Mouse (Mus musculus) olfactory bulb, adult 2 months (tissue): ENCODE data around the gene Tmppe.
"Not testable (repeated sequence)": the region's sequence is repeated elsewhere in the genome, so short reads cannot be mapped to it uniquely, and the experiment has no call there.

ENCODE experiments used
- CTCF ChIP-seq: fragments of 200-500 bp; IDR thresholded peaks from 2 replicates; pipeline ENCODE4 v1.5.1; 2012; ENCODE audit warnings: low read depth, mild to moderate bottlenecking, low read length, moderate library complexity; ENCODE audit not compliant: insufficient read depth
- POLR2A ChIP-seq: fragments of 200-500 bp; IDR thresholded peaks from 2 replicates; pipeline ENCODE4 v1.6.1; 2012; ENCODE audit warnings: mild to moderate bottlenecking, low read depth, low read length, moderate library complexity; ENCODE audit not compliant: insufficient read depth

GRCm38 (mm10) chr9:114369389-114369788 is 31.5 kb upstream of the Tmppe start:
- not testable (repeated sequence) for TF ChIP-seq CTCF, POLR2A
